Mouse (Mus musculus): ENCODE measurements around the gene Serpinb1c. TPM values are rescaled to one million over a fixed set of nuclear protein-coding genes. Genes with fewer than 3 reads are reported as not detected.
"Not testable (repeated sequence)": the region's sequence is repeated elsewhere in the genome, so short reads cannot be mapped to it uniquely, and the experiment has no call there.

The Serpinb1c gene
- polyA plus RNA-seq (2012; rRNA removed): not detected in 2 replicates

DNA sequence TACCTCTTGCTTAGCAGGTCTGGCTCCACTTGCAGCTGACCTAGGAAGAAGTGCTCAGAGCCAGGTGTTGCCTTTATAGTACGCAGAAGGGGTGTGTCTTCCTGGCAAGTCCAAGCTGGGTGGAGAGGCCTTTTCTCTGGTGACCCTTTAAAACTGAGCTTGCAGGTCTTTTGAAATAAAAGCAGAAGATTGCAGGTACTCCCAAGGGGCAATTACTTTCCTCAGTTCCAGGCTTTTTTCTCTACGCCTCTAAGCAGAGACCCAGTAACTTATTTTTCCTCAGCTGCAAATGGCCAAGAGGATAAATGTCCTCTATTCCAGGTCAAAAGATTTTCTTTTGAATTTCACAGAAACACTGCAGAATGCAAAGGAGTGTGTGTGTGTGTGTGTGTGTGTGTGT, at the start of gene Serpinb1c:
Serpinb1c (minus strand) TSS at position 101 of the 400 bp plus-strand sequence.
- WGBS: 97% methylated on average over 2 of the region's 2 CpGs
- H3K27ac ChIP-seq (ENCODE audit: control insufficient read depth, insufficient read depth, low read length): no peak within 1 kb of the TSS
- H3K4me3 ChIP-seq (ENCODE audit: control insufficient read depth, insufficient read depth, low read length): no peak within 1 kb of the TSS
- TF ChIP-seq CTCF (IDR thresholded peaks at IDR 0.05; ENCODE audit: borderline replicate concordance, control insufficient read depth, extremely low read depth, insufficient read depth, low read length, poor library complexity) (no peak), POLR2A (IDR thresholded peaks at IDR 0.05; ENCODE audit: control insufficient read depth, extremely low read depth, insufficient read depth, low read length, poor library complexity) (no peak)
- no peak for DNase-seq
- no peaks in the 10 kb centered on the region for H3K4me1 ChIP-seq (replicated peaks; ENCODE audit: control insufficient read depth, insufficient read depth, low read length)
- H3K36me3 ChIP-seq (ENCODE audit: control insufficient read depth, insufficient read depth, low read length): no peaks in the 10 kb centered on the region
- no peaks in the 10 kb centered on the region for H3K27me3 ChIP-seq (ENCODE audit: control insufficient read depth, insufficient read depth, low read length)

- not testable (repeated sequence) for H3K36me3 ChIP-seq (ENCODE audit: control insufficient read depth, insufficient read depth, low read length); H3K4me1 ChIP-seq (replicated peaks; ENCODE audit: control insufficient read depth, insufficient read depth, low read length); DNase-seq; H3K27me3 ChIP-seq (ENCODE audit: control insufficient read depth, insufficient read depth, low read length); H3K4me3 ChIP-seq (ENCODE audit: control insufficient read depth, insufficient read depth, low read length); H3K27ac ChIP-seq (ENCODE audit: control insufficient read depth, insufficient read depth, low read length)
- 90% methylated on average over 3 of the region's 3 CpGs for WGBS
Measured at GRCm38 (mm10) chr13:32939191-32939590, 41.2 kb upstream of the Serpinb1c start.

DNA sequence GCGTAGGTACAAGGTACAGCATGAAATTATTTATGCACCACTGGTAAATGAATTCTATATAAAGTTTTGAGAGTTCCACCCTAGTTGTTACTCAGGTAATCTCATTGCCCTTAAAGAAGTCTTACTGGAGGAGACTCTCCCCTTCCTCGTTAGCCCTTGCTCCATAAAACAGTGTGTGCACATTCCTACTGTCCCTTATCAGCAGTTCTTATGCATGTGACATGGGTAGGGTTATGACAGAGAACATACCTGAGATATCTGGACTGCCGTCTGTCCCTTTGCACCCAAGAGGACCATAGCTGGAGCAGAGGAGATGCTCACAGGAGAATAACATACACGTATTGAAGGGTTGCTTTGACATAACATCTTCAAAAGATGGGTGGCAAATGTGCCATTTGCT, 40.3 kb upstream of the Serpinb1c start:
- not testable (repeated sequence) for H3K36me3 ChIP-seq (ENCODE audit: control insufficient read depth, insufficient read depth, low read length); H3K27me3 ChIP-seq (ENCODE audit: control insufficient read depth, insufficient read depth, low read length); H3K4me3 ChIP-seq (ENCODE audit: control insufficient read depth, insufficient read depth, low read length); H3K4me1 ChIP-seq (replicated peaks; ENCODE audit: control insufficient read depth, insufficient read depth, low read length); DNase-seq; H3K27ac ChIP-seq (ENCODE audit: control insufficient read depth, insufficient read depth, low read length)
- 96% methylated on average over 4 of the region's 4 CpGs for WGBS

- 0% methylated on average over 1 of the region's 1 CpGs for WGBS
- peaks cover 8% of the 10 kb centered on the region for H3K4me1 ChIP-seq (replicated peaks; ENCODE audit: control insufficient read depth, insufficient read depth, low read length)
- no peak overlapping the region for H3K4me3 ChIP-seq (ENCODE audit: control insufficient read depth, insufficient read depth, low read length)
- H3K27me3 ChIP-seq (ENCODE audit: control insufficient read depth, insufficient read depth, low read length): no peaks in the 10 kb centered on the region
- H3K36me3 ChIP-seq (ENCODE audit: control insufficient read depth, insufficient read depth, low read length): no peaks in the 10 kb centered on the region
- peak; percentile 4 for DNase-seq
- no peak overlapping the region for H3K27ac ChIP-seq (ENCODE audit: control insufficient read depth, insufficient read depth, low read length)
- TF ChIP-seq POLR2A (IDR thresholded peaks at IDR 0.05; ENCODE audit: control insufficient read depth, extremely low read depth, insufficient read depth, low read length, poor library complexity) (no peak), CTCF (IDR thresholded peaks at IDR 0.05; ENCODE audit: borderline replicate concordance, control insufficient read depth, extremely low read depth, insufficient read depth, low read length, poor library complexity) (no peak)
Measured at GRCm38 (mm10) chr13:32934706-32935381, 36.8 kb upstream of the Serpinb1c start.

GRCm38 (mm10) chr13:32929107-32929750, 31.2 kb upstream of the Serpinb1c start:
- DNase-seq: no peak
- no peak overlapping the region; the same call in 1 of the 2 replicates for H3K27ac ChIP-seq (ENCODE audit: control insufficient read depth, insufficient read depth, low read length)
- no peaks in the 10 kb centered on the region for H3K36me3 ChIP-seq (ENCODE audit: control insufficient read depth, insufficient read depth, low read length)
- H3K4me3 ChIP-seq (ENCODE audit: control insufficient read depth, insufficient read depth, low read length): no peak overlapping the region
- WGBS: 4% methylated on average over 2 of the region's 2 CpGs
- TF ChIP-seq POLR2A (IDR thresholded peaks at IDR 0.05; ENCODE audit: control insufficient read depth, extremely low read depth, insufficient read depth, low read length, poor library complexity) (no peak), CTCF (IDR thresholded peaks at IDR 0.05; ENCODE audit: borderline replicate concordance, control insufficient read depth, extremely low read depth, insufficient read depth, low read length, poor library complexity) (no peak)
- peaks cover 7% of the 10 kb centered on the region for H3K4me1 ChIP-seq (replicated peaks; ENCODE audit: control insufficient read depth, insufficient read depth, low read length)
- no peaks in the 10 kb centered on the region for H3K27me3 ChIP-seq (ENCODE audit: control insufficient read depth, insufficient read depth, low read length)

DNA sequence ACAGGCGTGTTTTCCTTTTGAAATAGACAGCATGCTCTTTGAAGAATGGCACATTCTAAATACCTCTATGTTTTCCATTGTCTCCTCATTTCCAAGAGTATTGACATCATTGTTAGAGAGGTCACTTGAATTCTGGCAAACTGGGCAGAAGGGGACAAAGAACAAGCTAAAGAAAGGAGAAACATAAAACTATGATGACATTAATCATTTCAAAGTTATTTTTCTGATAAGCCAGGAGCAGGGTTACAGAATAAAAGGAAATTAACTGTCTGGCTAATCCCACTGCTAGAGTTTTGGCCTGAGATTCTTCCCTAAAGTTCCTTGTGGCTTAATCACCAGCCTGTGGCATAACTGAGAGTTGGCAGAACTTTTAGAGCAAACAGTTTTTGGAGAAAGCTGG, 29.2 kb upstream of the Serpinb1c start:
- no peak overlapping the region for H3K4me3 ChIP-seq (ENCODE audit: control insufficient read depth, insufficient read depth, low read length)
- H3K27ac ChIP-seq (ENCODE audit: control insufficient read depth, insufficient read depth, low read length): no peak overlapping the region
- no peak for DNase-seq
- no peaks in the 10 kb centered on the region for H3K36me3 ChIP-seq (ENCODE audit: control insufficient read depth, insufficient read depth, low read length)
- TF ChIP-seq POLR2A (IDR thresholded peaks at IDR 0.05; ENCODE audit: control insufficient read depth, extremely low read depth, insufficient read depth, low read length, poor library complexity) (no peak), CTCF (IDR thresholded peaks at IDR 0.05; ENCODE audit: borderline replicate concordance, control insufficient read depth, extremely low read depth, insufficient read depth, low read length, poor library complexity) (no peak)
- WGBS: 89% methylated on average over 1 of the region's 1 CpGs
- no peaks in the 10 kb centered on the region for H3K27me3 ChIP-seq (ENCODE audit: control insufficient read depth, insufficient read depth, low read length)
- peaks cover 7% of the 10 kb centered on the region for H3K4me1 ChIP-seq (replicated peaks; ENCODE audit: control insufficient read depth, insufficient read depth, low read length)

DNA sequence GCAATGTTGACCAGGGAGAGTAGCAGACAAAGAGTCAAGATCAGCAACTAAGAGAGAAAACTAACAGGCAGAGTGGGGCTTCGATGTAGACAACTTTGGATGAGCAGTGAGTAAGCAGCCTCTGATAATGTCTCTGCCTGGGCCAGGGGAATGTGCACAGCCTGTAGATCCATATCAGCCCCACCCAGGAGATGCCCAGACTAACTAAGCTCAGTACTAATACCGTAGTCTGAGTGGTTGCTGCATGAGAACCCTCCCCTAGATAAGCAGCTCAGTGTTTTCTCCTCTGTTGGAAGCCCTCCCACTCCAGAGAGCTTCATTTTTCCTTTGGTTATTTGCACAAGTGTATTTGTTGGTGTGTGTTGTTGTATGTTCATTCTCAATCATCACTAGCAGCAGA, 28.6 kb upstream of the Serpinb1c start:
- H3K4me1 ChIP-seq (replicated peaks; ENCODE audit: control insufficient read depth, insufficient read depth, low read length): peaks cover 7% of the 10 kb centered on the region
- H3K27me3 ChIP-seq (ENCODE audit: control insufficient read depth, insufficient read depth, low read length): no peaks in the 10 kb centered on the region
- WGBS: 92% methylated on average over 2 of the region's 2 CpGs
- DNase-seq: no peak
- no peaks in the 10 kb centered on the region for H3K36me3 ChIP-seq (ENCODE audit: control insufficient read depth, insufficient read depth, low read length)
- TF ChIP-seq CTCF (IDR thresholded peaks at IDR 0.05; ENCODE audit: borderline replicate concordance, control insufficient read depth, extremely low read depth, insufficient read depth, low read length, poor library complexity) (no peak), POLR2A (IDR thresholded peaks at IDR 0.05; ENCODE audit: control insufficient read depth, extremely low read depth, insufficient read depth, low read length, poor library complexity) (no peak)
- no peak overlapping the region for H3K27ac ChIP-seq (ENCODE audit: control insufficient read depth, insufficient read depth, low read length)
- H3K4me3 ChIP-seq (ENCODE audit: control insufficient read depth, insufficient read depth, low read length): no peak overlapping the region

Data from thymus, adult 2 months (tissue).